In the genomic region with DNA sequence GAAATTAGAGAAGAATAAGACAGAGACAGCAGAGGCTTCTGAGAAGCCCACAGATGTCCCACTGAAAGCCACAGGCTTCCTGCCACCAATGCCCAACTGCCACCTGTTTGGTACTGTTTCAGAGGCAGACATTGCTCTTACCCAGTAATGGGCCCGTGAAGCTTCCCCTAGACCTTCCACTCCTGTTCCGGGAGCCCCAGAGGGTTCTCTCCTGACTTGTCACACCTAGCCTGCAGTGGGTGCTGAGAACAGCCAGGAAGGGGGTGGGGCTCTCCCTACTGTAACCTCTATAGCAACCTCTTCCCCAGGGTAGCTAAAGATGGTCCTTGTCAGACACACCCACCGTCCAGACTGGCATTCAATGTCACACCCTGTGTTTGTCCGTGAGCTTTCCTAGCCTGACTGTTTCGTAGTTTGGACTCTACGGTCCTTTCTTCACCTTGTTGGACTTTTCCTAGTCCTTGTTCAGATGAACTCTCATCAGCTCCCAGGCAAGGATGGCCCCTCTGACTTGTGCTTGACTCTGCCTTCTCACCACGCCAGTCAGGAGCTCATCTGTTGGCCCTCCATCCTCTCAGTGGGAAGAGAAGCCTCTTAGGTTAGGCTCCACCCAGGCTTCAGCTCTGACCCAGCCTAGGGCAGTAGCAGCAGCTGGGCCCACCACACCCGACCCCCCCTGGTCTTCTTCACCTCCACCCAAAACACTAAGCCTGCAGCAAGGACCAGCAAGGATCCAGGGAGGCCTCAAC, we compare ENCODE assay signal across 9 mouse cellular contexts. TPM values are rescaled to one million over a fixed set of nuclear protein-coding genes. Genes with fewer than 3 reads are reported as not detected.
DNase-seq lines count a peak whose midpoint lies in the region; ATAC-seq and TF ChIP-seq lines count a peak whose summit lies in the region.
"Had no signal": no experiment of that assay in that cellular context is flagged by ENCODE, and none has a peak within 500 bp of the region (broad histone marks: within the 10 kb centered on the region; RNA-seq: fewer than 3 reads in every experiment).

No protein-coding gene starts in this region.

- no peak for DNase-seq in heart, adult 18-20 months
- DNase-seq in embryonic facial prominence, embryonic 10.5 days (ENCODE audit: low spot score), result no peak
- no peak for DNase-seq in hindbrain, postnatal 0 days (ENCODE audit: low spot score)
- no peak for DNase-seq in left cerebral cortex, postnatal 10 days (ENCODE audit: extremely low spot score in 1 of 2, low spot score in 2 of 2)
- DNase-seq in T-cell, adult 2 months (ENCODE audit: low spot score), result no peak
- no peak for DNase-seq in ovary, postnatal 36 days (ENCODE audit: low spot score)
- DNase-seq: right cerebral cortex, postnatal 14 days had no signal

- intact Hi-C loops in left cerebral cortex, postnatal 10 days (cut with DNase I), result no loop called here

- 62% methylated on average over 8 of the region's 8 CpGs for WGBS in heart, embryonic 12.5 days
- 77% methylated on average over 8 of the region's 8 CpGs for WGBS in embryonic facial prominence, embryonic 10.5 days
- WGBS in hindbrain, postnatal 0 days, result 67% methylated on average over 8 of the region's 8 CpGs
- WGBS in midbrain, embryonic 16.5 days, result 82% methylated on average over 8 of the region's 8 CpGs

- H3K36me3 ChIP-seq in heart, embryonic 12.5 days, result no peaks in the 10 kb centered on the region
- H3K36me3 ChIP-seq in embryonic facial prominence, embryonic 10.5 days (replicated peaks), result no peaks in the 10 kb centered on the region
- no peaks in the 10 kb centered on the region for H3K36me3 ChIP-seq in hindbrain, postnatal 0 days (ENCODE audit: insufficient read depth, low read length)
- H3K36me3 ChIP-seq in midbrain, embryonic 16.5 days (ENCODE audit: control insufficient read depth, insufficient read depth, low read length), result no peaks in the 10 kb centered on the region

- H3K27me3 ChIP-seq in heart, embryonic 12.5 days (replicated peaks), result no peaks in the 10 kb centered on the region
- peaks cover 32% of the 10 kb centered on the region for H3K27me3 ChIP-seq in embryonic facial prominence, embryonic 10.5 days (replicated peaks; ENCODE audit: low read depth, poor library complexity, severe bottlenecking)
- H3K27me3 ChIP-seq in hindbrain, postnatal 0 days (ENCODE audit: insufficient read depth, low read length), result no peaks in the 10 kb centered on the region
- H3K27me3 ChIP-seq in midbrain, embryonic 16.5 days (ENCODE audit: control insufficient read depth, insufficient read depth, low read depth, low read length), result peaks cover under 1% of the 10 kb centered on the region; the same call in 1 of the 2 replicates

- H3K4me2 ChIP-seq in heart, embryonic 12.5 days, result peak overlapping the region; percentile 77
- peak overlapping the region; percentile 87 for H3K4me2 ChIP-seq in hindbrain, postnatal 0 days (ENCODE audit: low read depth, low read length)
- peak overlapping the region; percentile 81 for H3K4me2 ChIP-seq in midbrain, embryonic 16.5 days (ENCODE audit: low read length)

- peak overlapping the region; percentile 32 for H3K27ac ChIP-seq in heart, embryonic 12.5 days (ENCODE audit: poor library complexity, severe bottlenecking)
- peak overlapping the region; percentile 44; the same call in 1 of the 2 replicates for H3K27ac ChIP-seq in embryonic facial prominence, embryonic 10.5 days (replicated peaks)
- no peak overlapping the region for H3K27ac ChIP-seq in hindbrain, postnatal 0 days
- H3K27ac ChIP-seq in midbrain, embryonic 16.5 days (ENCODE audit: low read length), result no peak overlapping the region

- no peak for TF ChIP-seq CTCF in hindbrain, postnatal 0 days (IDR thresholded peaks at IDR 0.05; ENCODE audit: low read depth)

- ATAC-seq in heart, embryonic 12.5 days (ENCODE audit: insufficient number of reproducible peaks, low FRiP score), result no peak
- no peak for ATAC-seq in hindbrain, postnatal 0 days
- ATAC-seq in midbrain, embryonic 16.5 days, result no peak

- peak overlapping the region; percentile 67 for H3K9ac ChIP-seq in heart, embryonic 12.5 days
- peak overlapping the region; percentile 79 for H3K9ac ChIP-seq in hindbrain, postnatal 0 days (replicated peaks; ENCODE audit: low read length)
- H3K9ac ChIP-seq in midbrain, embryonic 16.5 days (ENCODE audit: low read depth, low read length), result peak overlapping the region; percentile 87; the same call in 1 of the 2 replicates

- H3K4me3 ChIP-seq in heart, embryonic 12.5 days, result peak overlapping the region; percentile 68
- H3K4me3 ChIP-seq in embryonic facial prominence, embryonic 10.5 days, result peak overlapping the region; percentile 81; the same call in 1 of the 2 replicates
- peak overlapping the region; percentile 88 for H3K4me3 ChIP-seq in hindbrain, postnatal 0 days (ENCODE audit: low read length)
- peak overlapping the region; percentile 81 for H3K4me3 ChIP-seq in midbrain, embryonic 16.5 days (ENCODE audit: low read depth, low read length)

- H3K9me3 ChIP-seq in heart, embryonic 12.5 days (replicated peaks), result no peaks in the 10 kb centered on the region
- no peaks in the 10 kb centered on the region for H3K9me3 ChIP-seq in embryonic facial prominence, embryonic 10.5 days
- no peaks in the 10 kb centered on the region for H3K9me3 ChIP-seq in hindbrain, postnatal 0 days (ENCODE audit: low read length)
- H3K9me3 ChIP-seq in midbrain, embryonic 16.5 days (replicated peaks; ENCODE audit: control insufficient read depth, low read length, poor library complexity, severe bottlenecking), result no peaks in the 10 kb centered on the region

- peaks cover 46% of the 10 kb centered on the region for H3K4me1 ChIP-seq in heart, embryonic 12.5 days (replicated peaks)
- peaks cover 42% of the 10 kb centered on the region for H3K4me1 ChIP-seq in embryonic facial prominence, embryonic 10.5 days
- peaks cover 14% of the 10 kb centered on the region for H3K4me1 ChIP-seq in hindbrain, postnatal 0 days (ENCODE audit: insufficient read depth, low read length)
- H3K4me1 ChIP-seq in midbrain, embryonic 16.5 days (ENCODE audit: control insufficient read depth, insufficient read depth, low read length), result peaks cover 12% of the 10 kb centered on the region

RNA-seq across cellular contexts. Expression of a gene that starts 1.6 kb away (rescaled TPM):
- 7.4 and 8.0 TPM in 2 replicates for polyA plus RNA-seq in heart, embryonic 12.5 days (2016; fragmentation: Nextera tagmentation; extraction: Ambion mirVana)
- 1 to 10 TPM; 1.4 to 3.0 TPM for total RNA-seq in heart, adult 18-20 months (2021)
- polyA plus RNA-seq in embryonic facial prominence, embryonic 10.5 days (2016; fragmentation: Nextera tagmentation; extraction: Ambion mirVana), result 4.7 and 5.1 TPM in 2 replicates
- 48.5 and 59.0 TPM in 2 replicates for total RNA-seq in hindbrain, postnatal 0 days (2014; rRNA removed)
- 20.2 and 23.0 TPM in 2 replicates for polyA plus RNA-seq in hindbrain, postnatal 0 days (2015; fragmentation: Nextera tagmentation; extraction: Ambion mirVana)
- 23.5 and 24.0 TPM in 2 replicates for polyA plus RNA-seq in midbrain, embryonic 16.5 days (2015; fragmentation: Nextera tagmentation; extraction: Ambion mirVana)
- total RNA-seq in left cerebral cortex, postnatal 10 days (2021), result 10 to 100 TPM; 46.4 to 46.6 TPM

RNA-seq across cellular contexts. Expression of a gene that starts 22.8 kb away (rescaled TPM):
- 0.10 TPM in 1 of 2 replicates, not detected in the other for polyA plus RNA-seq in heart, embryonic 12.5 days (2016; fragmentation: Nextera tagmentation; extraction: Ambion mirVana)
- total RNA-seq in heart, adult 18-20 months (2021), result not detected
- polyA plus RNA-seq in embryonic facial prominence, embryonic 10.5 days (2016; fragmentation: Nextera tagmentation; extraction: Ambion mirVana), result not detected in 2 replicates
- total RNA-seq in hindbrain, postnatal 0 days (2014; rRNA removed), result 1.2 and 1.5 TPM in 2 replicates
- polyA plus RNA-seq in hindbrain, postnatal 0 days (2015; fragmentation: Nextera tagmentation; extraction: Ambion mirVana), result 0.76 and 1.2 TPM in 2 replicates
- polyA plus RNA-seq in midbrain, embryonic 16.5 days (2015; fragmentation: Nextera tagmentation; extraction: Ambion mirVana), result 0.45 and 0.57 TPM in 2 replicates
- total RNA-seq in left cerebral cortex, postnatal 10 days (2021), result under 1 TPM; 0.24 to 0.28 TPM

RNA-seq across cellular contexts. Expression of a gene that starts 31.2 kb away (rescaled TPM):
- 0.19 and 0.20 TPM in 2 replicates for polyA plus RNA-seq in heart, embryonic 12.5 days (2016; fragmentation: Nextera tagmentation; extraction: Ambion mirVana)
- total RNA-seq in heart, adult 18-20 months (2021), result not detected
- 0.18 TPM in 1 of 2 replicates, not detected in the other for polyA plus RNA-seq in embryonic facial prominence, embryonic 10.5 days (2016; fragmentation: Nextera tagmentation; extraction: Ambion mirVana)
- total RNA-seq in hindbrain, postnatal 0 days (2014; rRNA removed), result 0.07 and 0.47 TPM in 2 replicates
- 0.48 and 0.49 TPM in 2 replicates for polyA plus RNA-seq in hindbrain, postnatal 0 days (2015; fragmentation: Nextera tagmentation; extraction: Ambion mirVana)
- polyA plus RNA-seq in midbrain, embryonic 16.5 days (2015; fragmentation: Nextera tagmentation; extraction: Ambion mirVana), result 0.35 TPM in 2 replicates
- total RNA-seq in left cerebral cortex, postnatal 10 days (2021), result 1 to 10 TPM in 1 of 2 experiments, under 1 TPM in 1; 0.56 to 1.2 TPM

RNA-seq across cellular contexts. Expression of a gene that starts 57.2 kb away (rescaled TPM):
- 13.6 and 14.4 TPM in 2 replicates for polyA plus RNA-seq in heart, embryonic 12.5 days (2016; fragmentation: Nextera tagmentation; extraction: Ambion mirVana)
- total RNA-seq in heart, adult 18-20 months (2021), result 1 to 10 TPM; 3.9 to 5.2 TPM
- 20.4 and 21.8 TPM in 2 replicates for polyA plus RNA-seq in embryonic facial prominence, embryonic 10.5 days (2016; fragmentation: Nextera tagmentation; extraction: Ambion mirVana)
- total RNA-seq in hindbrain, postnatal 0 days (2014; rRNA removed), result 42.1 and 50.8 TPM in 2 replicates
- polyA plus RNA-seq in hindbrain, postnatal 0 days (2015; fragmentation: Nextera tagmentation; extraction: Ambion mirVana), result 10.7 and 11.9 TPM in 2 replicates
- polyA plus RNA-seq in midbrain, embryonic 16.5 days (2015; fragmentation: Nextera tagmentation; extraction: Ambion mirVana), result 22.5 and 22.8 TPM in 2 replicates
- 10 to 100 TPM; 16.5 to 16.7 TPM for total RNA-seq in left cerebral cortex, postnatal 10 days (2021)

Comparison
In these comparisons a context has a peak if more than half of its experiments do, and no peak if none do; other contexts are left out.
1. H3K27ac ChIP-seq: peak in heart, embryonic 12.5 days (single experiment) and embryonic facial prominence, embryonic 10.5 days (single experiment); none in hindbrain, postnatal 0 days (single experiment) and midbrain, embryonic 16.5 days (single experiment).
2. Peak in every context shown above with its lines, with median percentiles within 50 percentile points of each other: H3K4me2 ChIP-seq, H3K4me3 ChIP-seq and H3K9ac ChIP-seq.